Mouse (Mus musculus): Measurements from ENCODE around the gene Hrg. TPM values are rescaled to one million over a fixed set of nuclear protein-coding genes. Genes with fewer than 3 reads are reported as not detected.
A peak's percentile ranks its signal among the peaks of the same experiment; 100 is the strongest.
"Not testable (repeated sequence)": the region's sequence is repeated elsewhere in the genome, so short reads cannot be mapped to it uniquely, and the experiment has no call there.

The Hrg gene
- not detected for total RNA-seq (2021)

GRCm38 (mm10) chr16:22950840-22951395 is at the start of gene Hrg:
TSS of gene Hrg (plus strand) at chr16:22951072.
- DNase-seq, result no peak

DNA sequence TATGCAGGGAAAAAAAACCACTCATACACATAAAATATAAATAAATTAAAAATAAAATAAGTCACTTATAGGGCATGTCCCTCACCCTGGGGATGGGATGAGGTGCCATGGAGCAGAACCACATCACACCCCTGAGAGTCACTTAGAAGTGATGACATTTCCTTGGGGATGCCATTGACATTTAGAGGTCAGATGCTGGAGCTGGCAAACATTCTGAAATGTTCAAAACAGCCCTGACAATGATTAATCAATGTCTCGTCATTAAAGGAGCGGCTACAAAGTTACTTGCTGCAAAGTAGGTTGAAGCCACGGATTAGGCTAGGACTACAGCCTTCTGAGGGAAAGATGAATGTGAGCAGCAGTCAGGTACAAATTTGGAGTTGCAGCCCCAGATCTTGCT is 49.5 kb upstream of the Hrg start:
- no peak for DNase-seq

DNA sequence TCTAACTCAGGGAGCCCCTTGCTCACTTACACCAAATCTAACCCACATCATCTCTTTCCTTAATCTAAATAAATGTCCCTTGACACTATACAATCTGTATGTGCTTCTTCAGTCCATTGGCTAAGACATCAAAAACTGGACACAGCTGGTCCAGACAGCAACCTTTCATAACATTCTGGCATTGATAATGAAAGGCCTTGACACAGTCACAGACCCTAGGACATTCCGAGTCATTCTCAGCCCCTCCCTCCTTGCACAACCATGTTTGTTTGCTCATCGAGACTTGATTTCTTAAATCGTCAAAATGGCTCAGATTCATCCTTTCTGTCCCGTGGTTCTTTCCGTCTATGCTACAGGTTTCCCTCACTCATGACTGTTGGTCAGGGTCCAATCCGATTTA is 41.6 kb upstream of the Hrg start:
- no peak for DNase-seq

DNA sequence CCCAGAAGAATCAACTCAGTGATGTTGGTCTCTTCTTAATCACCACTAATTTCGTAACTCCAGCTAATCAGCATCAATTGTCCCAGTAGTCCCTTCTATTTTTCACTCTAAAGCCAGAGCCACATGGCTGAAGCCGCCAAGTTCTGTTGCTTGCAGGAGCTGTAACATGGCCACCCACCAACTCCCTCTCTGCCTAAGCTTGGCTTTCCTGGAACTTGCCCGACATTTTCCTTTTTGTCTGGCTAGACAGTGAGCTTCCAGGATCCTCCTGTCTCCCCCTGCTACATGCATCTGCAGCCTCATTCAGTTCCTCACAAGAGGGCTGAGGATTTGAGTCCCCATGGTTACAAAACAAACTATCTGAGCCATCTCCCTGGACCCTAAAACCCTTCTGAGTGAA is 38.9 kb upstream of the Hrg start:
- peak; percentile 22 for DNase-seq

GRCm38 (mm10) chr16:22912886-22913285 is 38.0 kb upstream of the Hrg start:
- no peak for DNase-seq

DNA sequence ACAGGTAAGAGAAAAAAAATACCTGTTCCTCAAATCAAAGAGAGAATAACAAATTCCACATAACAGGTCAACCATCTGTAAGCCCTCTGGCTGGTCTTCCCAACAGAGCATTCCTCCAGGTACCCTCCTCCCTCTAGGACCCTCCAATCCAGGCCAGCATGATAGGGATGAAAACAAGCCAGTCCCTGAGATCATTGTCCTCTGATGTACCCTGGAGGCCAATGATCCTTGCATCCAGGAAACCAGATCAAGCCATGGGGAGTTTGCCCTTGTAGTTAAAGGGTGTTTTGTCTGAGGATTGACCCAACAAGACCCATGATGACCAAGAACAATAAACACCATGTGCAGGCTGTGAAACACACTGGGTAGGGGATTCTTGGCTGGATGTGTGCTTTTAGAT is 36.6 kb upstream of the Hrg start:
- DNase-seq, result no peak

GRCm38 (mm10) chr16:22918034-22918433 is 32.8 kb upstream of the Hrg start, which contains the start of gene Fetub:
TSS of gene Fetub (plus strand) at chr16:22918334.
- DNase-seq, result no peak

GRCm38 (mm10) chr16:22918664-22919312 is 32.1 kb upstream of the Hrg start:
- no peak for DNase-seq

DNA sequence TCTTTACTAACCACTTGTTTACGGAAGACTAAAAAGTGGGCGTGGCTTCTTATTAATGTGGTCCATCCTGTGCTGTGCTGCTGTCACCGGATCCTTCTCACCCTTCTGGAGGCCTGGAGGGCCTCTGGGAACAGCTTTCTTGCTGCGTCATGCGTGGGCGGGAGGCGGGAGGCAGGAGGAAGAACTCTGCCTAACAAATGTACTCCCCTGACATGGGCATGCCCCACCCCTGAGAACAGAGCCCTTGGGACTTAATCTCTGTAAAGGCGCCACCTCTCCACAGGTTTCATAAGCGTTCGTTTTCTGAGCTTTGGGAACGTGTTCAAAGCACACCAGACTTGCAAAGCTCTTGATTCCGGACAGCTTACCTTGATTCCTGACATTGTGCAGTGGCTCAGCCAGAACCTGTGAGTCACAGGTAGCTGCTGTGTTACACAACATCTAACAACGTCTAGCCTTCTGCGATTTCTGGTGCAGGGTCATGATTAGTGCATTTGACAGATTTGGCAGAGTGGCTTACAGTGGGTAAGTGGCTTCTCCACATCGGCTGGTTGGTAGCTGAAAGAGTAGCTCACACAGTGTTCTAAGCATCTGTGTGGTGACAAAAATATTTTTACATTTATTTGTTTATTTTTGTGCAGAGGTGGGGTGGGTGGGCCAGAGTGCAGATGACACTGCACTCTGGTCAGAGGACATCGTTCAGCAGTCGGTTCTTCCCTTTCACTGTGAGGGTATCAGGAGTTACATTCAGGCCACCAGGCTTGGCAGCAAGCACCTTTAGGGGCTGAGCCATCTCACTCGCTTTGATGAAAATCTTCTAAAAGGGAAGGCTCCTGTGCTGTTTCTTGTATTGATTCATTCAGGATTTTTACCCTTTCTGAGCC is 30.7 kb upstream of the Hrg start:
- DNase-seq, result peak; percentile 23

DNA sequence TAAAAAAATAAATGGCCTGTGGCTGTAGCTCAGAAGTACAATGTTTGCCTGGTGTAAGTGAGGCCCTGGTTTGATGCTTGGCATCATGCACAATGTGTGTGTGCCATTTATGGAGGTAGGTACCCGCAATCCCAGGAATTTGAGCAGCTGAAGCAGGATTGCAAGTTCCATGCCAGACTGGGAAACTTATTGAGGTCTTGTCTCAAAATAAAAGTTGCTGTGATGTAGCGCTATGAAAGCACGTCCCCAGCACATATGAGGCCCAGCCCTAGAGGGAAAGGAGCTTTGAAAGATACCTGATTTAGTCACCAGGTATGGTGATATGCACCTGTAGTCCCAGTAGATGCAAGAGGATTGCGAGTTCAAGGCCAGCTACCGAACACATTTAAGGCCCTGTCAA is 29.1 kb upstream of the Hrg start:
- no peak for DNase-seq

DNA sequence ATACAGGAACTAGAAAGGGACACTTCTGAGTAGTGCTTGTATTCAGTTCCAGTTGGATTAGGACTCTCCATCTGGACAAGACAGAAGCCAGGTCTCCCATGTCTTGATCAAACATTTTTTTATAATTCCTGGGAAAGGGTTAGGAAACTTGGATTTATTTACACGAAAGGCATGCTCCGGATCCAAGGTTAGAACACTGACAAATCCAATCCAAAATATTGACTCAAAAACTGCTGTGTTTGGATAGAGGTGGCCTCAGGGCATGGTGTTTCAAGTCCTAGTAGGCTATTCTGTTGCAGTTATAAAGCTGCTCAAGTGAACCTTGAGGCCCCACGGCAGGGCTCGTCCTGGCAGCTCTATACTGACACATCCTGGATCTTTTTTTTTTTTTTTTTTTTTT is 28.4 kb upstream of the Hrg start:
- no peak for DNase-seq

- DNase-seq, result no peak
Observed at GRCm38 (mm10) chr16:22929575-22929974, 21.3 kb upstream of the Hrg start.

DNA sequence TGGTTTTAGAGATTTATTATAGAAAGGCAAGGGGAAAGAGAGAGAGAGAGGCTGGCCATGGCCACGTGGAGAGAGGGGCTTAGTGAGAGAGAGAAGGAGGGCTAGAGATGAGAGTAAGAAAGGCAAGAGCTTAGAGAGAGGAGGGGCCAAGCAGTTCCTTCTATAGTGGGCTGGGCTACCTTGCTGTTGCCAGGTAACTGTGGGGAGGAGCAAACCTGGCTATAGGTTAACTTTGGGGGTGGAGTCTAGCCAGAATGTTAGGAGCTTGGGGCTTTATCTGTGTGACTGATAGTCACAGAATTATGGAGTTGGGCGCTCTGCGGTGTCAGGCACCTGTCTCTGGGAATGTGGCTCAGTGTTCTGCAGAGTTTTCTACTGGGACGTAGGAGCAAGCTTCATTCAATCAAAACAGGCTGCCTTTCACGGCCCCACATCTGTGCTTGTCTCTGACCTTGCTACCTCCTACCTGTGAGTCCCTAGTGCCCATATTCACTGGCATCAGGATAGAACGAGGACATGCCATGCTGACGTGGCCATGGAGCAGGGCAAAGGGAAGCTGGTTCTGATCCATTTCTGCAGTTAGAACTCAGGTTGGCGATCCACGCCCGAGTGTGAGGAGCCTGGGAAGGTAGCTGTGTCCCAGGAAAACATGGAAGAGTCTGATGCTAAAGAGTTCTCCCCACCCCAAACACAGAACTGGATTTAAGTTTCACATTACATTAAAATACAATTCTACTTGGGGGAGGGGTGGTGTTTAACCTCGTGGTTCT is 19.3 kb upstream of the Hrg start:
- DNase-seq, result no peak

DNA sequence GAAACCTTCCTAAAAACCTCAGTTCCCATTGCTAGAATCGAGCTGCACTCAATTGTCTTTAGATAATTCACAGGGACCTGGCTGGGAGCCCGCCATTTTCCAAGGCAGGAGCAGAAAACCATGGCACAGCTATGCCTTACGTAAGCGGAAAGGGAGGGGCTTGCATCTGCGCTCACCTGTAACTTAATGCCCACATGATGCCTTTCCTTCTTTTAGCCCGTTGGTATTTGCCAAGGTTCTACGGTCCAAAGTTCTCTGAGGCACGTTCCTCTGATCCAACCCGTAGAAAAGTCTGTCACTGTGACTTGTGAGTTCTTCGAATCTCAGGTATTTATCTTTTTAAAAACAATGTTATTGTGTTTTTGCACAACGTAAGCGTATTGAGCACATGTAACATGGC is 13.2 kb upstream of the Hrg start:
- DNase-seq, result no peak

DNA sequence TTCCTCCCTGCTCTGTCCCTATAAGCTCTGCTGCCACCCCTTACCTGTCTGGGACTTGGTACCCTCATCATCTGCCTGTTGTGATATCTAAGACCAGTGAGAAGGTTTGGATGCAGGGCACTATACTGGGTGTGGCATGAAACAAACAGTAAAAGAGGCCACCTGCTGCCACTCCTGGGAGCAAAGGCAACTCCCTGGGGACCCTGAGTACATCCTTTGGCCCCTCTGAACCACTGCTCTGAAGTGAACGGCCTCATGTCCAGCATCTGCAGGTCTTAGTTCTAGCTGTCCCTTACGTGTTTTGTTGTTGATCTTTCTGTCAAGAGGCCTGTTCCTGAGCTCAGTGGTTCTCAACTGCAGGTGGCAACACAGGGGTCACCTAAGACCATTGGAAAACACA is 12.3 kb upstream of the Hrg start:
- DNase-seq, result no peak

DNA sequence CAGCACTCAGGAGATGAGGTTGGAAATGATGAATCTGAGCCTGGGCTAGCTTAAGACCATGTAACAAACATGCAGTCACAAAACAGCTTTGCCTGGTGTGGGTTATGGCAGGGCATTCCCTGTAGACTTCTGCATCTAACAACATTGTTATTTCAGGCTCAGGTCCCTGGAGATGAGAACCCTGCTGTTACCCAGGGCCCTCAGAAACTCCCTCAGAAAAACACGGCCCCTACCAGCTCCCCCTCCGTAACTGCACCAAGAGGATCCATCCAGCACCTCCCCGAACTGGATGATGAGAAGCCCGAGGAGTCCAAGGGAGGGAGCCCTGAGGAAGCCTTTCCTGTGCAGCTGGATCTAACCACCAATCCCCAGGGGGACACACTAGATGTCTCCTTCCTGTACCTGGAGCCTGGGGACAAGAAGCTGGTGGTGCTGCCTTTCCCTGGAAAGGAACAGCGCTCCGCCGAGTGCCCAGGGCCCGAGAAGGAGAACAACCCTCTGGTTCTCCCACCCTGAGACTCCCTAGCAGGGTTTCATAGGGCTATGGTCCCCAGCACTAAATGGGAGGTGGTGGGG is 11.7 kb upstream of the Hrg start:
- no peak for DNase-seq

GRCm38 (mm10) chr16:22941825-22942476 is 8.9 kb upstream of the Hrg start:
- not testable (repeated sequence) for DNase-seq

DNA sequence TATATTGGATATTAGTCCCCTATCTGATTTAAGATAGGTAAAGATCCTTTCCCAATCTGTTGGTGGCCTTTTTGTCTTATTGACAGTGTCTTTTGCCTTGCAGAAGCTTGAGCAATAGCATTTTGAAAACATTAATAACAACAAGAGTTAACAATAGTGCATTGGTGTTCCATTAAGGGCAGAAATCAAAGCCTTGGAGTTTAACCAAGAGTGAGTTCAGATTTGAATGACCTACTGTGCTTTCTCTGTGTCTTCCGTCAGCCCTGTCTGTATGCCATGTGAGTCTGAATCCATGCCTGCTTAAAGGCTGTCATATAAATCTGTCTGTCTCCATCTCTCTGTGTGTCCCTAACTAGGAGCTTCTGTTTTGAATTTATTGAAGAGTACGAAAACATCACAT is 3.5 kb upstream of the Hrg start:
- DNase-seq, result no peak

- no peak for DNase-seq
Observed at GRCm38 (mm10) chr16:22953069-22953468, 2.2 kb downstream of the Hrg start.

GRCm38 (mm10) chr16:22955397-22956084 is 4.7 kb downstream of the Hrg start:
- DNase-seq, result no peak

DNA sequence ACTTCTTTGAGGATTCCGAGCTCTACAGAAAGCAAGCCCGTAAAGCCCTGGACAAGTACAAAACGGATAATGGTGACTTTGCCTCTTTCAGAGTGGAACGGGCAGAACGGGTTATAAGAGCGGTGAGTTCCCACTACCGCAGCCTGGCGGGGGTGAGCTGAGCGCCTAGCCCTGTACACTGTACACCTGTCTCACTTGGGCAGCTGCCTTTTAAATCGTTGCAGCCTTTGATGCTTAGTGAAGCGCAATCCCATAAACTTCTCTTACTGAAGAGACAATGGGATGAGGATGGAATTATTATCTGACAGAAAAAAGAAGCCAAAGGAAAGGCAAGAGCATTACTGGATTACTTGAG is 5.2 kb downstream of the Hrg start:
- no peak for DNase-seq

DNA sequence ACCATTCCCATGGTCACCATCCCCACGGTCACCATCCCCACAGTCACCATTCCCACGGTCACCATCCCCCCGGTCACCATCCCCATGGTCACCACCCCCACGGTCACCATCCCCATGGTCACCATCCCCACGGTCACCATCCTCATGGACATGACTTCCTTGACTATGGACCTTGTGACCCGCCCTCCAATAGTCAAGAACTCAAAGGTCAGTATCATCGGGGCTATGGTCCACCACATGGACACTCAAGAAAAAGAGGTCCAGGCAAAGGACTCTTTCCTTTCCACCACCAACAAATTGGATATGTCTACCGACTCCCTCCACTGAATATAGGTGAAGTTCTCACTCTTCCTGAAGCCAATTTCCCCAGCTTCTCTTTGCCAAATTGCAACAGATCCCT is 10.2 kb downstream of the Hrg start:
- no peak for DNase-seq

Measured in heart, postnatal 4 days (tissue).